Mouse (Mus musculus): ENCODE data around the gene Glt8d2.
A peak's percentile ranks its signal among the peaks of the same experiment; 100 is the strongest.

The Glt8d2 gene

GRCm38 (mm10) chr10:82690494-82690893 lies at the start of gene Glt8d2:
Gene Glt8d2 (minus strand): TSS chr10:82690650.
- DNase-seq (ENCODE audit: low read depth, low spot score) = peak; percentile 46

GRCm38 (mm10) chr10:82699296-82699941 lies 9.0 kb upstream of the Glt8d2 start:
- no peak for DNase-seq (ENCODE audit: low read depth, low spot score)

- peak; percentile 55 for DNase-seq (ENCODE audit: low read depth, low spot score)
Observed at GRCm38 (mm10) chr10:82698712-82699261, 8.3 kb upstream of the Glt8d2 start.

GRCm38 (mm10) chr10:82697305-82697898 lies 7.0 kb upstream of the Glt8d2 start:
- no peak for DNase-seq (ENCODE audit: low read depth, low spot score)

- DNase-seq (ENCODE audit: low read depth, low spot score) = no peak
Observed at GRCm38 (mm10) chr10:82696453-82697079, 6.1 kb upstream of the Glt8d2 start.

GRCm38 (mm10) chr10:82695956-82696355 lies 5.5 kb upstream of the Glt8d2 start, which contains the start of gene Hcfc2:
Gene Hcfc2 (plus strand): TSS chr10:82696160.
- no peak for DNase-seq (ENCODE audit: low read depth, low spot score)

- peak; percentile 61 for DNase-seq (ENCODE audit: low read depth, low spot score)
Observed at GRCm38 (mm10) chr10:82689681-82690211, 704 bp downstream of the Glt8d2 start.

- no peak for DNase-seq (ENCODE audit: low read depth, low spot score)
Observed at GRCm38 (mm10) chr10:82685440-82685839, 5.0 kb downstream of the Glt8d2 start.

GRCm38 (mm10) chr10:82681639-82682038 lies 8.8 kb downstream of the Glt8d2 start:
- DNase-seq (ENCODE audit: low read depth, low spot score) = peak; percentile 73

GRCm38 (mm10) chr10:82680769-82681168 lies 9.7 kb downstream of the Glt8d2 start:
- peak; percentile 93 for DNase-seq (ENCODE audit: low read depth, low spot score)

- DNase-seq (ENCODE audit: low read depth, low spot score) = no peak
Observed at GRCm38 (mm10) chr10:82676949-82677348, 13.5 kb downstream of the Glt8d2 start.

GRCm38 (mm10) chr10:82670205-82670604 lies 20.2 kb downstream of the Glt8d2 start:
- no peak for DNase-seq (ENCODE audit: low read depth, low spot score)

GRCm38 (mm10) chr10:82666436-82667234 lies 23.8 kb downstream of the Glt8d2 start:
- DNase-seq (ENCODE audit: low read depth, low spot score) = peak; percentile 88

GRCm38 (mm10) chr10:82665951-82666350 lies 24.5 kb downstream of the Glt8d2 start:
- no peak for DNase-seq (ENCODE audit: low read depth, low spot score)

- no peak for DNase-seq (ENCODE audit: low read depth, low spot score)
Observed at GRCm38 (mm10) chr10:82663289-82663688, 27.2 kb downstream of the Glt8d2 start.

- DNase-seq (ENCODE audit: low read depth, low spot score) = peak; percentile 63
Observed at GRCm38 (mm10) chr10:82662267-82662990, 28.0 kb downstream of the Glt8d2 start.

GRCm38 (mm10) chr10:82661820-82662219 lies 28.6 kb downstream of the Glt8d2 start:
- DNase-seq (ENCODE audit: low read depth, low spot score) = peak; percentile 94

GRCm38 (mm10) chr10:82654581-82654980 lies 35.9 kb downstream of the Glt8d2 start:
- no peak for DNase-seq (ENCODE audit: low read depth, low spot score)

- DNase-seq (ENCODE audit: low read depth, low spot score) = no peak
Observed at GRCm38 (mm10) chr10:82652625-82653024, 37.8 kb downstream of the Glt8d2 start.

GRCm38 (mm10) chr10:82651221-82651620 lies 39.2 kb downstream of the Glt8d2 start:
- DNase-seq (ENCODE audit: low read depth, low spot score) = no peak
